ENCODE assay signal across 16 mouse cellular contexts in genomic region chr11:44655468-44655867, GRCm38 (mm10). TPM values are rescaled to one million over a fixed set of nuclear protein-coding genes. Genes with fewer than 3 reads are reported as not detected.
DNase-seq lines count a peak whose midpoint lies in the region; ATAC-seq and TF ChIP-seq lines count a peak whose summit lies in the region.
"Had no signal": no experiment of that assay in that cellular context is flagged by ENCODE, and none has a peak within 500 bp of the region (broad histone marks: within the 10 kb centered on the region; RNA-seq: fewer than 3 reads in every experiment).

No protein-coding gene starts in this region.

- no peak for ATAC-seq in hindbrain, embryonic 11.5 days (ENCODE audit: low FRiP score)
- no peak for ATAC-seq in hindbrain, postnatal 0 days
- ATAC-seq in hindbrain, embryonic 12.5 days (ENCODE audit: low FRiP score): no peak
- ATAC-seq in midbrain, embryonic 13.5 days: no peak
- no peak for ATAC-seq in inflammation-experienced regulatory T-cells, adult 6 months
- ATAC-seq in megakaryocyte, adult 5-6 weeks (ENCODE audit: poor library complexity, severe bottlenecking): no peak
- ATAC-seq: Patski had no signal

- TF ChIP-seq CTCF in hindbrain, postnatal 0 days (IDR thresholded peaks at IDR 0.05; ENCODE audit: low read depth): no peak

- 40% methylated on average over 5 of the region's 5 CpGs for WGBS in hindbrain, embryonic 11.5 days
- 50% methylated on average over 5 of the region's 5 CpGs for WGBS in hindbrain, postnatal 0 days
- WGBS in embryonic facial prominence, embryonic 10.5 days: 23% methylated on average over 5 of the region's 5 CpGs
- WGBS in hindbrain, embryonic 12.5 days: 41% methylated on average over 5 of the region's 5 CpGs
- 25% methylated on average over 5 of the region's 5 CpGs for WGBS in midbrain, embryonic 13.5 days

- H3K9ac ChIP-seq in hindbrain, embryonic 11.5 days (ENCODE audit: low read depth, low read length): no peak overlapping the region
- no peak overlapping the region for H3K9ac ChIP-seq in hindbrain, postnatal 0 days (replicated peaks; ENCODE audit: low read length)
- no peak overlapping the region for H3K9ac ChIP-seq in hindbrain, embryonic 12.5 days
- no peak overlapping the region for H3K9ac ChIP-seq in midbrain, embryonic 13.5 days (replicated peaks)

- no peak overlapping the region for H3K4me3 ChIP-seq in hindbrain, embryonic 11.5 days (ENCODE audit: low read depth, low read length)
- H3K4me3 ChIP-seq in hindbrain, postnatal 0 days (ENCODE audit: low read length): no peak overlapping the region
- no peak overlapping the region for H3K4me3 ChIP-seq in embryonic facial prominence, embryonic 10.5 days
- H3K4me3 ChIP-seq in hindbrain, embryonic 12.5 days: no peak overlapping the region
- no peak overlapping the region for H3K4me3 ChIP-seq in midbrain, embryonic 13.5 days (replicated peaks)

- peak; percentile 27 for DNase-seq in hindbrain, embryonic 11.5 days (ENCODE audit: low spot score)
- DNase-seq in hindbrain, postnatal 0 days (ENCODE audit: low spot score): no peak
- peak; percentile 36 for DNase-seq in embryonic facial prominence, embryonic 10.5 days (ENCODE audit: low spot score)
- DNase-seq: adrenal gland, postnatal 25 days; cerebellum, adult 2 months; gastrocnemius, postnatal 14 days; kidney, adult 8-10 months; kidney, postnatal 36 days; layer of hippocampus, adult 9-11 months; lung, adult 2 months; thymus, adult 18-20 months had no signal

- H3K4me1 ChIP-seq in hindbrain, embryonic 11.5 days (replicated peaks; ENCODE audit: control insufficient read depth, insufficient read depth, low read length): peaks cover 9% of the 10 kb centered on the region
- H3K4me1 ChIP-seq in hindbrain, postnatal 0 days (ENCODE audit: insufficient read depth, low read length): 0 out of 2 replicates have a peak, but pooled peaks cover 5% of the 10 kb centered on the region
- H3K4me1 ChIP-seq in embryonic facial prominence, embryonic 10.5 days: peaks cover 43% of the 10 kb centered on the region
- peaks cover 40% of the 10 kb centered on the region for H3K4me1 ChIP-seq in hindbrain, embryonic 12.5 days
- H3K4me1 ChIP-seq in midbrain, embryonic 13.5 days (replicated peaks): peaks cover 60% of the 10 kb centered on the region

- no peak overlapping the region for H3K4me2 ChIP-seq in hindbrain, embryonic 11.5 days (replicated peaks; ENCODE audit: low read depth, low read length)
- no peak overlapping the region for H3K4me2 ChIP-seq in hindbrain, postnatal 0 days (ENCODE audit: low read depth, low read length)
- H3K4me2 ChIP-seq in hindbrain, embryonic 12.5 days (replicated peaks): no peak overlapping the region
- no peak overlapping the region for H3K4me2 ChIP-seq in midbrain, embryonic 13.5 days (replicated peaks)

- peak overlapping the region; percentile 58 for H3K27ac ChIP-seq in hindbrain, embryonic 11.5 days (ENCODE audit: low read depth, low read length)
- H3K27ac ChIP-seq in hindbrain, postnatal 0 days: no peak overlapping the region
- H3K27ac ChIP-seq in embryonic facial prominence, embryonic 10.5 days (replicated peaks): peak overlapping the region; percentile 48
- H3K27ac ChIP-seq in hindbrain, embryonic 12.5 days: peak overlapping the region; percentile 77
- peak overlapping the region; percentile 77; the same call in 1 of the 2 replicates for H3K27ac ChIP-seq in midbrain, embryonic 13.5 days

- H3K9me3 ChIP-seq in hindbrain, embryonic 11.5 days (ENCODE audit: control insufficient read depth, low read length): no peaks in the 10 kb centered on the region
- no peaks in the 10 kb centered on the region for H3K9me3 ChIP-seq in hindbrain, postnatal 0 days (ENCODE audit: low read length)
- no peaks in the 10 kb centered on the region for H3K9me3 ChIP-seq in embryonic facial prominence, embryonic 10.5 days
- H3K9me3 ChIP-seq in hindbrain, embryonic 12.5 days (replicated peaks): no peaks in the 10 kb centered on the region
- H3K9me3 ChIP-seq in midbrain, embryonic 13.5 days: no peaks in the 10 kb centered on the region

- no peaks in the 10 kb centered on the region for H3K36me3 ChIP-seq in hindbrain, embryonic 11.5 days (ENCODE audit: control insufficient read depth, insufficient read depth, low read length)
- no peaks in the 10 kb centered on the region for H3K36me3 ChIP-seq in hindbrain, postnatal 0 days (ENCODE audit: insufficient read depth, low read length)
- no peaks in the 10 kb centered on the region for H3K36me3 ChIP-seq in embryonic facial prominence, embryonic 10.5 days (replicated peaks)
- H3K36me3 ChIP-seq in hindbrain, embryonic 12.5 days: no peaks in the 10 kb centered on the region
- H3K36me3 ChIP-seq in midbrain, embryonic 13.5 days: no peaks in the 10 kb centered on the region

- H3K27me3 ChIP-seq in hindbrain, embryonic 11.5 days (ENCODE audit: control insufficient read depth, insufficient read depth, low read length): no peaks in the 10 kb centered on the region
- H3K27me3 ChIP-seq in hindbrain, postnatal 0 days (ENCODE audit: insufficient read depth, low read length): no peaks in the 10 kb centered on the region
- H3K27me3 ChIP-seq in embryonic facial prominence, embryonic 10.5 days (replicated peaks; ENCODE audit: low read depth, poor library complexity, severe bottlenecking): peaks cover 39% of the 10 kb centered on the region
- no peaks in the 10 kb centered on the region for H3K27me3 ChIP-seq in hindbrain, embryonic 12.5 days
- no peaks in the 10 kb centered on the region for H3K27me3 ChIP-seq in midbrain, embryonic 13.5 days
- H3K27me3 ChIP-seq: Patski had no signal

RNA-seq across cellular contexts. Expression of gene Ebf1, which starts 38.4 kb away (rescaled TPM):
- 102 and 111 TPM in 2 replicates for polyA plus RNA-seq in hindbrain, embryonic 11.5 days (2014; fragmentation: Nextera tagmentation; extraction: Ambion mirVana)
- 58.6 and 67.1 TPM in 2 replicates for total RNA-seq in hindbrain, postnatal 0 days (2014; rRNA removed)
- polyA plus RNA-seq in hindbrain, postnatal 0 days (2015; fragmentation: Nextera tagmentation; extraction: Ambion mirVana): 71.7 and 77.7 TPM in 2 replicates
- 38.5 and 41.9 TPM in 2 replicates for polyA plus RNA-seq in embryonic facial prominence, embryonic 10.5 days (2016; fragmentation: Nextera tagmentation; extraction: Ambion mirVana)
- 111 and 122 TPM in 2 replicates for polyA plus RNA-seq in hindbrain, embryonic 12.5 days (2016; fragmentation: Nextera tagmentation; extraction: Ambion mirVana)
- polyA plus RNA-seq in midbrain, embryonic 13.5 days (2015; fragmentation: Nextera tagmentation; extraction: Ambion mirVana): 93.8 and 94.0 TPM in 2 replicates
- 1 to 10 TPM in 2 of 3 experiments, under 1 TPM in 1; 0.19 to 1.8 (median 1.8) TPM for polyA plus RNA-seq in inflammation-experienced regulatory T-cells, adult 6 months (2017; shearing (Covaris generic))
- 0.09 and 0.25 TPM in 2 replicates for total RNA-seq in megakaryocyte, adult 5-6 weeks (2015)
- 0.33 TPM in 1 of 2 replicates, not detected in the other for total RNA-seq in megakaryocyte, adult 5-6 weeks (2017)

Comparison
In these comparisons a context has a peak if more than half of its experiments do, and no peak if none do; other contexts are left out.
1. RNA of gene Ebf1, which starts 38.4 kb away (polyA plus RNA-seq): 102 to 111 TPM in hindbrain, embryonic 11.5 days, 111 to 122 TPM in hindbrain, embryonic 12.5 days, 93.8 to 94.0 TPM in midbrain, embryonic 13.5 days, 71.7 to 77.7 TPM in hindbrain, postnatal 0 days and 38.5 to 41.9 TPM in embryonic facial prominence, embryonic 10.5 days; 0.19 to 1.8 TPM in inflammation-experienced regulatory T-cells, adult 6 months; every median in the first group is over 10 times any median in the second.